ENCODE assay signal across 21 mouse cellular contexts in the genomic region with DNA sequence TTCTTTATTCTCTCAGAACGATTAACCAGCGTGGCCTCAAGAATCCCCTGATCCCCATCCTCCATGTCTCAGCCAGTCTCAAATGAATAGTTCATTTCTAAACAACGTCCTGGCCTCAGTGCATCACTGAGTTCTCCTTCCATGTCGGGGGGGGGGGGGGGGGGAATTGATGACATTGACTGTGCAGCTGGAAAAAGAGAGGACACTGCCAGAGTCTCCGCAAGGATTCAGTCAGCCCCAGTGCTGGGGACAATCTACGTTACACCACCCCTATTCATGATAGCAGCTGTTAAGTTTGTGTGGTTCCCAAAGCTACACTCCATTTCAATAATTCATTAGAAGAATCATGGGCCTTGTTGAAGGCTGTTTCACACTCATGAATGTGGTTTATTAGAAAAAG.
DNase-seq lines count a peak whose midpoint lies in the region; ATAC-seq lines count a peak whose summit lies in the region.
"Had no signal": no experiment of that assay in that cellular context is flagged by ENCODE, and none has a peak within 500 bp of the region (broad histone marks: within the 10 kb centered on the region; RNA-seq: fewer than 3 reads in every experiment).

No protein-coding gene starts in this region.

- no peaks in the 10 kb centered on the region for H3K36me3 ChIP-seq in heart, embryonic 12.5 days
- H3K36me3 ChIP-seq in lung, embryonic 15.5 days = no peaks in the 10 kb centered on the region
- H3K36me3 ChIP-seq: forebrain, embryonic 10.5 days; G1E; heart, embryonic 10.5 days; hindbrain, embryonic 12.5 days; hindbrain, embryonic 15.5 days had no signal

- no peaks in the 10 kb centered on the region for H3K9me3 ChIP-seq in heart, embryonic 12.5 days (replicated peaks)
- H3K9me3 ChIP-seq in lung, embryonic 15.5 days = no peaks in the 10 kb centered on the region
- H3K9me3 ChIP-seq: forebrain, embryonic 10.5 days; forebrain, embryonic 13.5 days; G1E; heart, embryonic 10.5 days; hindbrain, embryonic 12.5 days; hindbrain, embryonic 15.5 days had no signal

- DNase-seq in heart, adult 11 months = peak; percentile 82
- no peak for DNase-seq in lung, postnatal 36 days
- peak; percentile 10 for DNase-seq in lung, postnatal 10 days
- DNase-seq in lung, postnatal 4 days = no peak
- DNase-seq: adrenal gland, postnatal 10 days; adrenal gland, postnatal 36 days; B cell, adult 2 months; cerebellum, adult 18-20 months; cerebellum, adult 9-10 months; cerebellum, postnatal 14 days; gastrocnemius, postnatal 25 days; heart, adult 2 months had no signal

- no peaks in the 10 kb centered on the region for H3K27me3 ChIP-seq in heart, embryonic 12.5 days (replicated peaks)
- no peaks in the 10 kb centered on the region for H3K27me3 ChIP-seq in lung, embryonic 15.5 days
- H3K27me3 ChIP-seq: forebrain, embryonic 13.5 days; hindbrain, embryonic 12.5 days; hindbrain, embryonic 15.5 days; Patski had no signal

- H3K27ac ChIP-seq in heart, embryonic 12.5 days (ENCODE audit: poor library complexity, severe bottlenecking) = no peak overlapping the region
- H3K27ac ChIP-seq in lung, embryonic 15.5 days = peak overlapping the region; percentile 81
- H3K27ac ChIP-seq: forebrain, embryonic 10.5 days; forebrain, embryonic 13.5 days; heart, adult 2 months; heart, embryonic 10.5 days; hindbrain, embryonic 12.5 days; hindbrain, embryonic 15.5 days had no signal

- no peak for ATAC-seq in heart, embryonic 12.5 days (ENCODE audit: insufficient number of reproducible peaks, low FRiP score)
- peak; percentile 50; the same call in 1 of the 2 replicates for ATAC-seq in lung, embryonic 15.5 days (ENCODE audit: borderline replicate concordance, extremely low read depth, low FRiP score, low TSS enrichment)
- ATAC-seq: forebrain, embryonic 13.5 days; Patski had no signal

- H3K4me2 ChIP-seq in heart, embryonic 12.5 days = no peak overlapping the region
- no peak overlapping the region for H3K4me2 ChIP-seq in lung, embryonic 15.5 days
- H3K4me2 ChIP-seq: forebrain, embryonic 13.5 days; hindbrain, embryonic 12.5 days; hindbrain, embryonic 15.5 days had no signal

- peaks cover 14% of the 10 kb centered on the region; the same call in 1 of the 2 replicates for H3K4me1 ChIP-seq in heart, embryonic 12.5 days (replicated peaks)
- peaks cover 30% of the 10 kb centered on the region for H3K4me1 ChIP-seq in lung, embryonic 15.5 days
- H3K4me1 ChIP-seq: forebrain, embryonic 10.5 days; forebrain, embryonic 13.5 days; hindbrain, embryonic 12.5 days had no signal

- 73% methylated on average over 6 of the region's 6 CpGs for WGBS in heart, embryonic 12.5 days
- WGBS in lung, embryonic 15.5 days = 45% methylated on average over 6 of the region's 6 CpGs

- no peak overlapping the region for H3K9ac ChIP-seq in heart, embryonic 12.5 days
- H3K9ac ChIP-seq in lung, embryonic 15.5 days = no peak overlapping the region
- H3K9ac ChIP-seq: forebrain, embryonic 13.5 days; hindbrain, embryonic 12.5 days; hindbrain, embryonic 15.5 days had no signal

- no peak overlapping the region for H3K4me3 ChIP-seq in heart, embryonic 12.5 days
- H3K4me3 ChIP-seq in lung, embryonic 15.5 days = no peak overlapping the region
- H3K4me3 ChIP-seq: forebrain, embryonic 10.5 days; forebrain, embryonic 13.5 days; heart, adult 2 months; heart, embryonic 10.5 days; hindbrain, embryonic 12.5 days; hindbrain, embryonic 15.5 days had no signal

Comparison
In these comparisons a context has a peak if more than half of its experiments do, and no peak if none do; other contexts are left out.
1. DNase-seq: peak in heart, adult 11 months (single experiment) and lung, postnatal 10 days (single experiment); none in lung, postnatal 36 days (single experiment) and lung, postnatal 4 days (0 of 2).